Mouse (Mus musculus) urinary bladder, postnatal 10 days (tissue): Measurements from ENCODE around the gene Slc38a4.

ENCODE experiments used
- DNase-seq: peaks from one replicate; pipeline ENCODE4 v3.0.0; 2022; ENCODE audit warnings: low spot score

Gene Slc38a4

GRCm38 (mm10) chr15:97015036-97015596, 40.6 kb downstream of the Slc38a4 start:
- DNase-seq = no peak

GRCm38 (mm10) chr15:97011599-97012372, 44.0 kb downstream of the Slc38a4 start:
- no peak for DNase-seq

- DNase-seq = no peak
Observed at GRCm38 (mm10) chr15:97009271-97009670, 46.5 kb downstream of the Slc38a4 start.

GRCm38 (mm10) chr15:97005631-97006234, 50.0 kb downstream of the Slc38a4 start:
- DNase-seq = no peak

GRCm38 (mm10) chr15:97004525-97004867, 51.3 kb downstream of the Slc38a4 start:
- DNase-seq = no peak

GRCm38 (mm10) chr15:97003851-97004524, 51.8 kb downstream of the Slc38a4 start:
- no peak for DNase-seq

DNA sequence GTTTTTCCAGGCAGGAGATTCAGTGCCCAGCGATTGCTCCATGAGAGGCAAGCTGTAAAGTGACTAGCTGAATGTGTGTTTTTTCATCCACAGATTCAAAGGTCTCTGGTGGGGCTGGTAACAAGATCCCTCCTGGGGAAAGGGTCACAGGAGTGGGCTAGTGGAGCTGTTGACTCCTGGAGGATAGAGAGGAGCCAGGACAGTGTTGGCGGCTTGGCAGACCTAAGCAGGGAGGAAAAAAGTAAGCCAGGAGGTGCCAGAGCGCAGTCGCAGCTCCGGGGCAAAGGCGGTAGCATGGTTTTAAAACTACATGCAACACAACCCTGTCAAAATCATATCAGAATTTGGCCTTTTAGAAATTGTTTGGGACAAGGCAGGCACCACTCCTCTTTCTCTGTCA, 52.6 kb downstream of the Slc38a4 start:
- no peak for DNase-seq

GRCm38 (mm10) chr15:97002752-97003151, 53.0 kb downstream of the Slc38a4 start:
- DNase-seq = no peak

DNA sequence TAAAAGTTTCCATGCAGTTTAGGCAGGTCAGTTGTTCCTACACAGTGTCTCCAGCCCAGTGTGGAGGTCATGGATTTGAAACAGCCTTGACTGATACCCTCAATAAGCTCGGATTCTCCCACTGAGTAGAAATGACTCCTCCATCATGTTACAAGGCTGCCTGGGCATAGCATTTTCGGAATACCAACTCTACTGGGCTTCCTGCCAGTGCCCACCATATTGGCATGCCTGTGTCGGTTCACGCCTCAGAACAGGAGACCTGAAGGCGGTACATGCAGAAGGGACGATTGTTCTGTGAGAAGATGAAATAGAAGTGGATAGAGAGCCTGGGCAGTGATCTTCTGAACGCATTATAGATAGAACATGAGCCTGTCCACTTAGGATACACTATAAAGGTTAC, 53.9 kb downstream of the Slc38a4 start:
- no peak for DNase-seq

DNA sequence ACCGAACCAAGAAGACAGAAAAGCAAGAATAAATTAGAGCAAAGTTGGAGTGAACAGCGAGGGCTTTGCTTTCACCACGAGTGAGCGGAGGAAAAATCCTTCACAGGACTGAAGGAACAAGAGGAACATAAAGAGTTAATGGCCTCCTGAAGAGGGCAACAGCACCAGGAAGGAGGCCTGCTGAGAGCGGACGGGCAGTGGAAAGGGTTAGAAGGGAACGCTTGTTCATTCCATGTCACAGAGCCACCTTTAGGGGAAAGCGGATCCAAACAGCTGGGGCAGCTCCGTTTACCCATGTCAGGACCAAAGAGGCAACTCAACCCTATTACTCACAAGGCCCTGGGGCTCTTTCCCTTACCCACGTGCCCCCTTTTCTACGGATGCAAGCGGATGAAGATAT, 54.3 kb downstream of the Slc38a4 start:
- DNase-seq = no peak

- no peak for DNase-seq
Observed at GRCm38 (mm10) chr15:97000319-97001251, 55.2 kb downstream of the Slc38a4 start.

- no peak for DNase-seq
Observed at GRCm38 (mm10) chr15:96999401-96999800, 56.4 kb downstream of the Slc38a4 start.

DNA sequence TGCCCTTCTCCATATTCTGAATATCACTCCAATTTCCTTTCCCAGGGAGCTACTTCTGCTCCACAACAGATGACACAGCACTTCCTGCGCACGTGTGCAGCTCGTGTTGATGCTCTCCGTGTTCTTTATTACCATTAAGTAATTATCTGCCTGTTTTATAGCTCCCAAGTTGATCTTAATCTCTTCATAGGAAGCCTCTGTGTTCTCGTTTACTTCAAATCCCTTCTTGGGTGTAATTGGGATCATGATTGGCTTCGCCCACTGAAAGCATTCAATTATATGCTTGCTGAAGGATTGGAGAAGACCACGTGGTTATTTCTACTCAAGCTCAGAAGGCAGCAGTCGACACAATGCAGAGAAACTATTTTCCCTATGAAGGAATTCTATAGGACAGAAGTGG, 70.1 kb downstream of the Slc38a4 start:
- no peak for DNase-seq

DNA sequence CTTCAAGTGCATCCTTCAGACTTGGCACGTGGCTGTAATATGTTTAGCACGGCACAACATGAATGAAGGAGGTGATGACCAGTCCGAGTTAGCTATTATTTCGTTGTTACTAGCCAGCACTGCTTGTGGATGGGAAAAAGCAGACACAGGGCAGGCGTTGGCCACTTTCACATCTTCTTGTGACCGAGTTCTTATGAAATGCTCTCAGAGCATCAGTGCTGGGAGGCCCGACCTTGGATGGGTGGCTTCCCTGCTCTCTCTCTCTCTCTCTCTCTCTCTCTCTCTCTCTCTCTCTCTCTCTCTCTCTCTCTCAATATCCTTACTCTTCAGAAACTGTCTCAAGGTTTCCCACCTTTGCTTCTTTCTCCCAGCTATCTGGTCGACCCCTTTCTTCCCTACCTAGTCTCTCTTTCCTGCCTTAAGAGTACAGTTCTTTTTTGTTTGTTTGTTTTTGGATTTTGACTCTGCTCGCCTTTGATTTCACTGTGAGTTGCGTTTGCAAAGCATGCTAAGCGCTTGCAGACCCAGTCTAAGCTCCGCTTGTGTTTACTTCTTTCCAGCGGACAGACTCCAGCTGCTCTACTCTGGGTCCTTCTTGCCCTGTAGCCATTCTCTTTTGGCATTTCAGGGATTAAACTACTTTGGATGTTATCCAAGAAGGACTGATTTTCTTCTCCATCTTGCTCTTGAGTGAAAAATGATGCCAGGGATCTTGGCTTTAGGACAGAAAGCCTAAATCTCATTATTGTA, 72.0 kb downstream of the Slc38a4 start:
- no peak for DNase-seq

DNA sequence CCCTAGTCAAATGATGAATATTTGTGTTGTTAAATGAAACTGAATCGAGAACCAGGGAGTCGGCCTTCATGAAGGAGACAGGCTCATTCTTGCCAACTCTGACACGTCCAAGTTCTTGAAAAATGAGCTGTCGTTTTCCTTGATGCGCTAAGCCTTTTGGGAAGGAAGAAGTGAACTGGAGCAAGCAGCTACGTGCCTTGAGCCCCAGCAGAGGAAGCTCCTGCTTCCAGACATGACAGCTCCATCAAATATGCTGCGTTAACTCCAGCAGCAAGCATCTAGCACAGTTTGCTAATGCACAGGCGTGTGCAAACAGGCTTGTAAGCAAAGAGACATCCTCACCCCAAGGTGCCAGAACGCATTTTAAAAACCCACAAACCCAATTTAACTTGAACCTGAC, 80.6 kb downstream of the Slc38a4 start:
- DNase-seq = no peak

GRCm38 (mm10) chr15:96974131-96974530, 81.6 kb downstream of the Slc38a4 start:
- DNase-seq = no peak

DNA sequence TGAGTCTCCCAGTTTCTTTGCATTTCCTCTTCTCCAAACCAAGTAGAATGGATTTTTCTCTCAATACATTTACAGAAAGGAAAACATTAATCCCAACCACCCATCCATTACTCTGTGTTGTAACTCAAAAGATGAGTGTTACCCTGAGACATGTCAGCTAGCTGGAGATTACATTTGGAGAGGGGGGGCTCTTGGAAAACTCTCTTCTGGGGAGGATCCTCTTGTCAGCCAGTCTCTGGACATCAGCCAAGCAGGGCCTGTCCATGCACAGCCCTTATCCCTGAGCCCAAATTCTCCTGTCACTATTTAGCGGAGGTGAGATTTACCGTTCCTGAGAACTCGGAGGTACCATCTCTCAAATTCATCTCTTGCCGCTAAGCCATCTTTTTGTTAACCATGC, 82.4 kb downstream of the Slc38a4 start:
- DNase-seq = no peak

DNA sequence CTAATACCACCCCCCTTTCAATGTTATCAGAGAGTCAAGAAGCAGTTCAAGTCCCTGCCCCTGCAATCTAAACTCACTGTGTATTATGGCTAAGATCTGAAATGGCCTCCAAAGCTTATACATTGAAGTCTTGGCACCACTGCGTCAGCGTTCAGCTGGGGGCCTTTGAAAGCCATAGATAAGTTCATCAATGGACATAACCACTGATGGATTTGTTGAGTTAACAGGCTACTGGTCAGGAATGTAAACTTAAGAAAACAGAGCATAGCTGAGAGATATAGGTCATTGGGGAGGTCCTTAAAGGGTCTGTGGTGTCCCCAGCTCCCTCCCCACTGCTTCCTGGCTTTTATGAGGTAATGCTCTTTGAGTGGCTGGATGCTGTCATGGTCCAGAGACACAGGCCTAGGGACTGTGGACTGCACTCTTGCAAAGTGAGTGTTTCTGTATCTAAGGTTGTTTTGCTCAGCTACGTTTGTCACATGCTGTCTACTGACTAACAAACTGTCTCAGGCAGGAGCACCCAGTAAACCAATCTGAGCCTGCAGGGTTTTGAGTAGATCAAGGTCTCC, 83.0 kb downstream of the Slc38a4 start:
- DNase-seq = no peak

- DNase-seq = no peak
Observed at GRCm38 (mm10) chr15:96971906-96972305, 83.8 kb downstream of the Slc38a4 start.

DNA sequence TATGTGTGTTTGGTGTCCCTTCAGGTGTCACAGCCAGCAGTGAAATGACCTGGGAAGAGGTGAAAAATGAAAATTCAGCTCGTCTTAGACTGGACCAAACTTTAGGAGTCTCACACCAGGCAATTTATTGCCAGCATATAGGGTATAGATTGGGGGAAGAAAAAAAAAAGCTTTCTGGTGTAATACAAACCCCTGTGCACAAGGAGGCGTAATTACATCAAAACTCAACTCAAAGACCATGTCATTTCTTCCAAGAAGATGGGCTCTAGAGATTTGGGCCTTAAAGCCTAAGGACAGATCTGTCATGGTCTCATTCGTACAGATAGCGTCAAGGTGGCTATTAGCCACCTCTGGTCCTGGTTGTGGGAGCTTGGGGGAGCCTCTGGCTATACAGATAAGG, 86.0 kb downstream of the Slc38a4 start:
- DNase-seq = no peak

DNA sequence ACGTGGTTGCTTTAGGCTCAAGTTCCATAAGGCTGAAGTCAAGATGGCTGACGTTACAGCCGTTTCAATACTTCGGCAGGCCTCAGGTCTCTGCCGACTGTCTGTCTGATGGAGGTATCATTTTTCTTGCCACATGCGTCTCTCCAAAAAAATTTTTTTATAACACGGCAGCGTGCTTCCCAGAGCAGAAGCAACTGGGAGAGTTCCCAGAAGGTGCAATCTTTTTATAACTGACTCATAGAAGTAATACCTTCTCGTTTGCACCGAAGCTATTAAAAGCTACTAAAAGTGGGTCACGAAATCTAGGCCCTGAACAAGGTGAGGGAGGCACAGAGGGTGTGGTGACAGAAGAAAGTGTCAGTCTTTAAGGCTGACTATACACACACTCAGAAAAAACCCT, 87.0 kb downstream of the Slc38a4 start:
- DNase-seq = no peak
